Mouse (Mus musculus) heart, postnatal 14 days (tissue): ENCODE measurements at regions not wholly inside any gene's neighbourhood (a gene's known extent, or its start where the extent isn't known, plus 50 kb on each side); places are given as distances from the start of the nearest gene placed in this dataset.
"Not testable (repeated sequence)": the region's sequence is repeated elsewhere in the genome, so short reads cannot be mapped to it uniquely, and the experiment has no call there.

Experiments used
- DNase-seq, 2 experiments: peaks; one replicate each; pipeline ENCODE4 v3.0.0; 2021 to 2022
- intact Hi-C: fragments of 180-260 bp; cut with DNase I; formaldehyde crosslinking; loops from one replicate; pipeline ENCODE4 v1.15.1; 2025

DNA sequence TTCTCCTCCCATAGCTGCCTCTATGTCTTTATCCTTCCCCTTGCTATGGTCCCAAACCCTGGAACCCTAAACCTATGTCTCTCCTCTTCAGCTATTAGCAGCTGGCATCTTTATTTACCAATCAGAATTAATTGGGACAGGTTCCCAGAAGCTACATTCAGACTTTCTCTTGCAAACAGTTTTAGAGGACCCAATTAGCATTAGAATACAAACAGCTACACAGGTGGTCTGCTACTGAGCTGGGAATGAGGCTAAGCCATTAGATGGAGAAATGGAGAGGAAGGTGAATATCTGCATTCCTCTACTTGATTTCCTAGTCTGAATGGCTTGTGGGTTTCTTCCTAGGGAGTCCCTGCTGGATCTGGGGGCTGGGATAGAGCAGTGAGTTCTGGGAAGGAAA, 611.9 kb downstream of the A830018L16Rik start:
- intact Hi-C loops = no loop called here
- no peak for DNase-seq

DNA sequence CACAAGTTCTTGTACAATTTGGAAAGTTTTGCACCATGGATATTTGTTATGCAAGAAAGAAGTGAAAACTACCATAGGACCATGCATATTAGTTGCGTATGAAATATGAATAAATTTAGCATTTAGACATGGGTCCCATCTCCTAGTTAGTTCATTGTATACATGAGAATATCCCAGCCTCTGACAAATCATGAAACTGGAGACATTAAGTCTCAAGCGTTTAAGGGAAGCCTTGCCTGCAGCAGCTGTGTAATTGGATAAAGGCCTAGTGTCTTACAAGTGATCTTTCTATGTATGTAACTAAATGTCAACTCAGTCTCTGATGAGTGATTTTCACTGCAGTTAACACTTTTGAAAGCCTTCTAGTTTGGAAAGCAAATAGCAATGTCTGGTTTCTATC, 613.5 kb downstream of the A830018L16Rik start:
- intact Hi-C loops = no loop called here
- DNase-seq = no peak

DNA sequence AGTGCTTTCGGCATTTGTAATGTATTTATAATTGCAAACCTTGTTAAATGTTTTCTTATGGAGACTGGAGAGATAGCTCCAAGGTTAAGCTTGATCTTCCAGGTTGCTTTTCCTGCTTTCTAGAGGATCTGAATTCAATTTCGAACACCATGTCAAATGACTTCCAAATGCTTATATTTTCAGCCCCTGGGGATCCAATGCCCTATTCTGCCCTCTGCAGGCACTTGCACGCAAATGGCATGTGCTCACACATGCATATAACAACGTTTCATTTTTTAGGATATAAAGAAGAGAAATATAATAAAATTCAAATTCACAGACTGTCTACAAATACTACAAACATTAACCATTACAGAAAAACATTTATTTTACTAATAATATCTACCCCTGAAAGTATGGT, 614.2 kb downstream of the A830018L16Rik start:
- intact Hi-C loops = no loop called here
- DNase-seq = no peak

DNA sequence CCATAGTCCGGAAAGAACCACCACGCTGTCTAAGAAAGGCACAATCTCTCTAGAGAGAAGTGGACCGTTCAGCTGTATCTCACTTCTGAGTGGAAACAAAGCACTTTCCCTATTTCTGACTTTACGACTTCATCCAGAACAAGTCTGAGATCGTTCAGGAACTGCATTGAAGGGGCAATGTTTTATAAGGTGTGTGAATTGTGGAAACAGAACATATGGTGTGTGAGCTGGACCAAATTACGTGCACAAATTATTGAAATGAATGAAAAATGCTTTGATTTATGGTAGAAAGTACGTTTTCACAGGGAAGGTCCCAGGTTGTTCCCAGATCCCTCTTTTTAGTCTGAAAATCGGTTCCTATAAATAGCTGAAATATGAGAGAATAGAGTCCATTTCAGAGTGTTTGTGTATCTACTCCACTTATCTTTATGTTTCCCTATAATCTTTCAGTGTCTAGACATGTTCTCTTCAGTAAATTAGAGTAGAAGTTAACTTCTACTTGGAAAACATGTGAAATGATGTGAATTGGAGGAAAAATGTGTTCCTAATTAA, 638.1 kb downstream of the A830018L16Rik start:
- intact Hi-C loops = no loop called here

DNA sequence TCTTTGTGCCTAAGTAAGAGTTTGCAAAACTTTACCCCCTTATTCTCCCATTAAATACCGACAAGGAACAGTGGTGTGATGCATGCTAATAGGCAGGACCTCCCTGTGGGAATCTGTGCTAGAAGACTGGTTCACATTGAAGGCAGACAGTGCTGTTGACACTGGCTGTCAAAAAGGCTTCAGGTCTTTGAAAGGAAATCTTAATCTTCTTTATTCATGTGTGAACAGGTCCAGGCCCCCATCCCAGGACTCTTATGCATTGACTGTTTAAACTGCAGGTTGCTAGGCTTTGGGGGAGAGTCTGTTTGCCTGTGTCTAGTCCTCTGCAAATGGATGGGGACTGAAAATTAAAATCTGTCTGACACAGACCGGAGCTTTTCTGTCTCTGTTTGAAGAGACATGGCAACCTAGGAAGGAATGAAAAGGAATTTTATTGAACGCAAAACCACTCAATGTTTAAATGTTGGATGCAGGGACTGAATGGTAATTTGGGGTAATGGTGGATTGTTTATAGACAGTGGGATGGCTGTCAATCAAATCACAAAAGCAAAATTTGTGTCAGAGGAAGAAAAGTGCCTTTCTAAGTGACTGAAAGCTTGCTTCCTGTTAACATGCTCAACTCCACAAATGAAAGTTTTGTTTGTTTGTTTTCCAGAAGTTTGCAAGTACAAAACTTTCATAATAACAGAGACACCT, 642.1 kb downstream of the A830018L16Rik start:
- DNase-seq = no peak
- intact Hi-C loops = no loop called here

More for the DNA sequence above, 638.1 kb downstream of the A830018L16Rik start:
- no peak for DNase-seq

DNA sequence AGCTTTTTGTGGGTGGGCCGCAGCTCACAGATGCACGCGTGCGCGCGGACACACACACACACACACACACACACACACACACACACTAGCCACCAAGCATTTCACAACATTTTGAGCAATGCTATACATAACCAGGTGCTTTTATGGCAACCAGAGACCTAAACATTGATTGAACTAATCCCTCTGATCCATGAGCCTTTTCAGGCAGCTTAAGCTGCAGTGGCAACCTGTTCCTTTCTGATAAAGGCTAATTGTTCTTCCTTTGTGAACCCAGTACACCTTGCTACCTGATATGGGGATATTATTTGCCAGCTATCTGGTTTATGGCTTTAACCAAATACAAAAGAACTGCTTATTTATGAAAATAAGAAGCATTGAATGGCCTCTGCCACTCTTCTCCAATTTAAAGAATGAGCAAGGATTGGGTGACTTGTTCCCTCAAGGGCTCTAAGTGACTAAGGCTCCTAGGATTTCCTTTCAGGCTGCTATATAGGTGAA, 651.2 kb downstream of the A830018L16Rik start:
- intact Hi-C loops = no loop called here
- no peak for DNase-seq

DNA sequence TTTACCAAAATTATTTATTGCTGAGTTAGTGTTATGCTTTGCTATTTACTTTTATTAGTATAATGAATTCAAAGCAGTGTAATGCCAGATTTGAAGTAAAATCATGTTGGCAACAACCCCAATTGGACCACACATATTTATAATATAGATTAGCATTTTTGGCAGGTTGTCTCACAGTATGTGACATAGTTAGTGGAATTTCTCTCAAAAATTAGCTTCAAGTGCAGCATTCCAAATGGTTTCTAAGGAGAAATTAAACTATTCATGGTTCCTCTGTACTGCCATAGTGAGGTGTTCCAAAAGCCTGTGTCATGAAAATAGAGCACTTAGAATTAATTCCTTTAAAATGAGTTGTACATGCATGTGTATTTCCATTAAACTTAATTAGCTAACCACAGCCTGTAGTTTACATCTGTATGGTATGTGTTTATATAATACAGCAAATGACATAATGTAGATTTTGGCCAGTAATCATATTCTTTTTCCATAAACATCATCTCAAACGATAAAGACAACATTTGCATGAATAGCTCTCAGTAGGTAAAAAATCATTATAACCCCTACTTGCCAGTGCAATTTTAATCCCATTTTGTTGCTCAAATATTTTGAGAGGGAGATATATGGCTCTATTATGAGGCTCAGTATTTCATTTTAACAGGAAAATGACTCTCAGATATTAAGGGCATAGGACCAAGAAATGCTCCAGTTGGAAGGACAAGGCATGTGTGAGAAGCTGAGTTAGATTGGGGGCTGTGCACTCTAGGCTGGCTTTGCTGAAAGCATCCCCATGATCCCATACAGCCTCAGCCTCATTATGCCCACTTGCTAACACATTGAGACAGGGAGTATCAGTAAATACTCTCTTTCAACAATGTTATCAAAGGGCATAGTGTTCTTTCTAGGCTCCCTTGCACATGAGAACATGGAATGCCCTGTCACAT, 678.9 kb downstream of the A830018L16Rik start:
- DNase-seq = no peak
- intact Hi-C loops = no loop called here

DNA sequence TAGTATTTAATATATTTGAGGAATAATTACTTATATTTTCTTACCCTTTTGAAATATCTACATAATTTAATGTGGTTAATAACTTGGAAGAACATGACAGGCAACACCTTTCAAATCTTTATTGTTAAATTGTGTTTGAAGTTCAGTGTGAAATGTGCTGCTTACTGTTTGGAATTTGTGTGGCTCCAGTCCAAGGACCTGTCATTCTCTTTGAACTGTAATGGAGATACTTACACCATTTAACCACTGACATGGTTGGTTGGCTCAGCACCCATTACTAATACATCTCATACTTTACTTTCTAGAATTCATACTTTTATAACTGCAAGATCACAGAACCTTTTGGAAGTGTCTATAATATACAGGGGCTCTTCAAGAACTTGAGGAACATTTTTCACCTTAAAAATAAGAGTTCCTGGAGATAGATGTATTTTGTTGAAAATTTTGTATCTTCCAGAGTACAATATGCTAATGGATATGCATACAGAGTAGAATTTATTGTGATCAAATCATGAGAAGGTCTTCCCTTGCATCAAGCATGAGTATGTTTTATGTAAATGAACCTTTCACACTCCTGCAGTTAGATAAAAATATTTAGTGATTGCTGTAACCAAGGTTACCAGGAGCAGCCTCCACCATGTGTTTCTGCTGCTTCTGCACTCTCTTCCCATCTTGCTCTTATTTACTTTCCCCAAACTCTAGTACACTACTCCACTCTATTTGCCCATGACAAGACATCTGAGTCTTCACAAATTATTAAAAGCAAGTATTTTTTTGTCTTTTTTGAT, 701.3 kb downstream of the A830018L16Rik start:
- peak in 1 of 2 experiments; percentile 1 for DNase-seq
- intact Hi-C loops = no loop called here

DNA sequence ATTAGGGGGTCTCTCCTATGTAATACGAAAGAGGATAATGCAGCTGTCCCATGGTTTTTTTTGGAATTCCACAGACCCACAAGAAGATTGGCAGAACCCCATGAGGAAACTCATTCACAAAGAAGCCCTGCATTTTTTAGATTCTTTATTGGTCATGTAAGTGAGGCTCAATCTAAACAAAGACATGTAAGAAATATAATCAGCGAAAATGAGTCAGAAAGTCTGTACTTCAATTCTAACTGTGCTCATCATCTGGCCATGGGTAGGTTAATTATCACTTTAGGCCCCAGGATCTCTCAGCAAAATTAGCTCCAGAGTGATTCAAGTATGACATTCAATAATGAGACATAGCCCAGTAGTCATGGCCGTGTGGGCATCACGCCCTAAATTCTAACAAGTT, 703.2 kb downstream of the A830018L16Rik start:
- DNase-seq = no peak
- intact Hi-C loops = no loop called here

DNA sequence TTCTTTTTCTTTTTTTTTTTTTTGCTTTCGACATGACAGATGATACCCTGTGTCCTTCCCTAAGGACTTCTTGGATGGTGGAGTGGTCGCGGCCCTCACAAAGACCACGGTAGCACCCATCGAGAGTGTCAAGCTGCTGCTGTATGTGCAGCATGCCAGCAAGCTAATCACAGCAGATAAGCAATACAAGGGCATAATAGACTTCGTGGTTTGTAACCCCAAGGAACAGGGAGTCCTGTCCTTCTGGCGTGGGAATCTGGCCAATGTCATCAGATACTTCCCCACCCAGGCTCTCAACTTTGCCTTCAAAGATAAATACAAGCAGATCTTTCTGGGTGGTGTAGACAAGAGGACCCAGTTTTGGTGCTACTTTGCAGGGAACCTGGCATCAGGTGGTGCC, 707.0 kb downstream of the A830018L16Rik start:
- DNase-seq = no peak
- intact Hi-C loops = no loop called here

DNA sequence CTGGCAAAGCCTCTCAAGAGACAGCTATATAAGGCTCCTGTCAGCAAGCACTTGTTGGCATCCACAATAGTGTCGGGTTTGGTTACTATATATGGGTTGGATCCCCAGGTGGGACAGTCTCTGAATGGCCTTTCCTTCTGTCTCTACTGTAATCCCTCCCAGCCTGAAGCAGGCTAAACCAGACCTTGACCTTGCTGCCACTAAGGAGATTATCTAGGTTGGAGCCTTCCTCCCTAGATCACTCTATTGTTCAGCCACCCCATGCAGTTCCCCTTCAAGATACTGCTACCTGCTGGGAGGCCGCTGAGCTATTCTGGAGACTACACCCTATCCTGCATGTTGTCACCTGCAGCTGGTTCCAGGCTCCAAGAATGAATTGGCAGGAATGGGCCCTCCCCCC, 712.7 kb downstream of the A830018L16Rik start:
- DNase-seq, intact Hi-C loops: not testable (repeated sequence)

DNA sequence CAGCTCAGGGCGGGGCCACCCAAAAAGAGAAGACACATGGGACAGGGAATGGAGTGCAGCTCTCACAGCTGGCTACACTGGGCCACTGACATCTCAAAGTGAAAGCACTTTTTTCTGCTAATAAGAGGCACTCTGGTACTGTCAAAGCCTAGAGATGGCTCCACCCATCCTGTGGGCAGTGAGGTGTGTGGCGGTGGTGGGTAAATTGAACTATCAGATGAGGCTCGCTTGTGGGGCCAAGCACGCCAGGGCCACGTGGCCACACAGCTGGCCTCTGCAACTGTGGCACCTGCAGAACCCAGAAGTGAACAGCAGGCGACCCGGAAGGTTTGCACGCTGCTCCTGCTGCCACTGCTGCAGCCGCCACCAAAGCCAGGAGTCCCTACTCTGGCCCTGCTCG, 756.6 kb downstream of the A830018L16Rik start:
- no peak for DNase-seq
- intact Hi-C loops = no loop called here

DNA sequence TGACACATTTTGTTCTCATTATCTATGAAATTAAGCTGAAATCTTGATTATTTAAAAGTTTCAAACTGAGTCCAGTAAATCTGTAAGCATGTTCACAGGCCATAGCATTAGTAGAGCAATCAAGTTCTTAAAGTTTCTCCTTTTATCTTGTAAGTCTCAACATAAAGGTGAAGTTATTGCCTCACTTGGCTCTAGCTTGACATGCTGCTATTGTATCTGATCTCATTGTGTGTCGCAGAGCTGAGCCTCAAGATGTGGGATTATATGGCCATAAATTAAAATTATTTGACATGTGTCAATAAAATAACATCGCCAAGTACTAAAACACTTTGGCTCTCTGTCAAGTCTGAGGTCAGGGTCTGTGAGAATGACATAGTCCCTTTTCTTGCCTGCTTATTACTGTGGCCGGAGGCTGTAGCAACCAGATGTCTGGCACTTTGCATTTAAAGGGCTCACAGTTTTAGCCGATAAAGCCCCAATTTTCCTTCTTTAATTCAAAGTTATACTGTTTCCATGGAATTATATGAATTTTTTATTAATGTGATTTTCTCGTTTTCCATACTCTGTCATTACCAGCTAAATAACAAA, 775.8 kb downstream of the A830018L16Rik start:
- no peak for DNase-seq
- intact Hi-C loops = no loop called here

DNA sequence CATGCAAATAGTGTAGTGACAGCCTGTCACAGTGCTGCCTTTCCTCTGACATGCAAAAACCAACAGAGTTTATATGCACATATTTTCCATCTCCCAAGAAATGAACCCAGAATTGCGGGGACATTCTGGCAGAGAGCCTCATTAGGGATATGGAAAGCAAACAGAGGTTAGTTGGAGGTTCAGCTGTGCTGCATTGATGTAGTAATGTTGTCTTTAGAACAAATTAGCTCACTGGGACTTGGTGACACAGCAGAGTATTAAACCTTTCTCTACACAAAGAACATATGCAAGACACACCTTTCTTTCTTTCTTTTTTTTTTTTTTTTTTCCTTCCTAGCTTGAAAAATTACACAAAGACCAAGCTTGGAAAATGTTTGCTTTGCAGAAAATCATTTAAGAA, 778.7 kb downstream of the A830018L16Rik start:
- no peak for DNase-seq
- intact Hi-C loops = no loop called here

DNA sequence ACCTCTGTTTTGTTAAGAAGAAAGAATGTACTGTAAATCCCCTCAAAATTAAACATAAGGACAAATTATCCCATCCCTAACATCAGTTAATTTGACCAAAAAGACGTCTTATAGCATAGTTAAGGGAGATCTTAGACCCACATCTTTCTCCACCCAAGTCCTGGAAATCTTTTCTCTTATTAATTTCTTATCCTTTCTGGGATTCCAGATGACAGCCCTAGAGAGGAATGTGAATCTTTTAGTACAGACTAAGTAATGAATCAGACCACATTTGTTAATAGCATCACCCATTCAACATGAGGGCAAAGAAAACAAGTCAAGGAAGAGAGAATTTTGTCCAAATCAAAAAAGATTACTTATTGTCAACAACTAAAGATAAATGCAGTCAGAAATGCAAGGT, 817.2 kb downstream of the A830018L16Rik start:
- no peak for DNase-seq
- intact Hi-C loops = no loop called here

DNA sequence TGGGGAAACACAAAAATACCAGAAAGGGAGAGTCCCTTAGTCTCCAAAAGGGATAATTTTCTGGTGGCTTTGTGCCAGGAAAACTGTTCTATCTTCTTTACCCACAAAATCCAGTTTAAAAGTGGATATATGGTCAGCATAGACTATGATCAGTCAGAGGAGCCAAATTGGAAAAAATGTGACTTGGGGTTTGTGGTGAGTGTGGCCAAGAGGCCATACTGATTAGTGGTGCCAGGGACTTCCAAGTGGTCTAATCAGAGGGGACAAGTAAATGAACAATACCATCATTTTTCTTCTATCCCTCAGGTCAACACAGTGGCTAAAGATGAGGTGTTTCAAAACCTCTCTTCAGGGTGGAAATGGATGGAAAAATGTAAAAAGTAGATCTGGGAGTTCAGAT, 828.2 kb downstream of the A830018L16Rik start:
- DNase-seq = no peak
- intact Hi-C loops = no loop called here

DNA sequence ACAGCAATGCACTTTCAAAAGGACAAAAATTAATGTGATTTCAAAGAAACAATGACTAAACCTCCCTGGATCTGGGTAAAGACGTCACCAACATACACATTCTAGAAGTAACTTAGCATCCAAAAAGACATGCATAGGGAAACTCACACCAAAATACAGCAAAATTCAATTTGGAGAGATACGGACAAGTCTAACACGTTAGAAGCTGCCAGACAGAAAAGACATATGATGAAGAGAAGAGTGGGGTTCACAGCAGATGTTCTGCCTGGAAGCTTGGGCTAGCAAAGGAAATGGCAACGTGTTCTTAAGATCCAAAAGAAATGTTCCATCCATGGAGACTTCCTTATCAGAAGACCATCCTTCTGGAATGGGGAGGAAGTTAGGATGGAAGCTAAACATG, 868.6 kb downstream of the A830018L16Rik start:
- intact Hi-C loops = no loop called here
- no peak for DNase-seq

DNA sequence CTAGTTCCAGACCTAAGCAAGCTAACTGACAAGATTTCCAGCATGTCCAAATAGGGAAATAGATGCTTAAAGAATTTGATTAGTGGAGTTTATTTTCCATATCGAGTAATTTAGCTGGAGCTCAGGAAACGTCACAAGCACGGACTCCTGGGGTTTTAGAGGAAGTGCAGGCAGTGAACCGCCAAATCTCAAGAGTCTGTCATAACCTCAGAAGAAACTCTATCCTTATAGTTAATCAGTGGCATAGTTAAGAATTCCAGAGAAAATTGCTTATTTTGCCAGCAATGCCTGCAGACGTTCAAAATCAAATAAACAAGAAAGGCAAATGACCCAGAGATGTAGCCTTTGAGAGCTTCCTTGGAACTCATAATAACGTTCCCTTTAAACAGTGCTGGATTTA, 871.6 kb downstream of the A830018L16Rik start:
- intact Hi-C loops = no loop called here

DNA sequence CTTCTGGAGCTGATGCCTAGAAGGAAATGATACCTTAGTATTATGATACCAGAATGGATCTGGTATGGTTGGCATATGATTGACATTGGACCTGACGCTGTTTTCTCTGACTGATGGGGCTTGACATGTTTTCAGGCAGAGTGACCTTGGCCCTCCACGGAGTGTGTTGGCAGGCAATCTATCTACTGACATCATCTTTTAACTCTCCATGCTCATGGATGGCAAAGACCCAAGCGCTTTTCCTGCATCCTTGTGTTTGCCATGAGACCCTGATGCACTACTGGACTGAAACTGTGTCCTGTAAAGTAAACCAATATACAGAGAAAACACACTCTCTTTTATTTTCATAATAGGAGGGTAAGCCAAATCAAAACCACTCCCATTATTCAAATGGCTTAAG, 872.1 kb downstream of the A830018L16Rik start:
- intact Hi-C loops = no loop called here
- DNase-seq = no peak

More for the DNA sequence above, 871.6 kb downstream of the A830018L16Rik start:
- no peak for DNase-seq

DNA sequence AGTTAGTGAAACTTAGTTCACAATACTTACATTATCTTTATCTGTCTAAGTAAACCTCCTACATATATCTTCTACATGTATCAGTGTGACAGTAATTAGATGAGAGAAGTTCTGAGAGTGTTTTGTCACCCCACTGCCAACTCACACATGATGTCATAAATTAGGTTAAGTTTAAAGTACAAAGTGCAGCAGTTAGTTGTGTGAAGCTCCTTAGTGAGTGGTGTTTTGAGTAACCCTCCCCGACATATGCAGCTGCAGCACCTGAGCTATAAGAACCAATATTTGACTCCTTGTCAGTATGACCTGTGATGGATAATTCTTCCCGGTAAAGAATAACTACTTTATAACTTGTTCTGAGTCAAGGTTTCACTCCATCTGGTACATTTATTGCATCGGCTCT, 874.6 kb downstream of the A830018L16Rik start:
- no peak for DNase-seq
- intact Hi-C loops = no loop called here
